Mouse (Mus musculus): Measurements from ENCODE around the gene Gpr26.

Gpr26 gene

DNA sequence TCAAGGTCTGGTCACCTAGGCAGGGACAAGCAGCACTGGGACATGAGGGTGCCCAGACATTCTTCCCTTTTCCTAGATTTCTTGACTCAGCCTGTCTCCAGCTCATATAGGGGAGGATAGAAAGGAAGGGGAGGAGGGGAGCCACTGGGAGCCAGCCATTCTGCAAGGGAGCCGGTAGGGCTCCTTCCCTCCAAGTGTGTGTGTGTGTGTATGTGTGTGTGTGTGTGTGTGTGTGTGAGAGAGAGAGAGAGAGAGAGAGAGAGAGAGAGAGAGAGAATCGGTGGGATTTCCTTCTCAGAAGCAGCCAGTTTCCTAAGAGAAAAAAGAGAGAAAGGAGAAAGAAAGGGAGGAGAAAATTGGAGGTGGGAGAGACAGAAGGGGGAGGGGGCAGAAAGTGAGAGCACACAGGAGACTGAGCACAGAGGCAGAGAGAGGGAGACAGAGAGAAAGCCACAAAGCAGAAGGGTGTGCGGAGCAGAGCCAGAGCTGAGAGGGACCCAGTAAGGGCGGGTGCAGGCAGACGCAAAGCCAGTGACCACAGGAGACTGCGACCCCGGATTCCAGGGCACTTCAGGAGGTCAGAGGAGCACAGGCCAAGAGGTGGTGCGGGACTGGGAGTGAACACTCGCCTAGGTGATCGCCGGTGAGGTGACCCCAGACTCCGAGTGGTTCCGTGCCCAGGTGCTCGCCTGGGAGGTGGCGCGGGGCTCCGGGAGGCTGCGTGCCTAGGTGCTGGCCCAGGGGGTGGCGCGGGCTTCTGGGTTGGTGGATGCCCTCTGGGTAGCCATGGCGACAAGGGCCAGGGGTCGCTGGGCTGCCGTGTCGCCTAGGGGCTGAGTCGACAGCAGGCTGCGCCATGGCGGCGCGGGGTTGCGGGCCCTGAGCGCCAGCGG lies at the start of gene Gpr26:
Gene Gpr26 (plus strand): TSS at position 438 of the 893 bp plus-strand sequence.
- DNase-seq = no peak

DNA sequence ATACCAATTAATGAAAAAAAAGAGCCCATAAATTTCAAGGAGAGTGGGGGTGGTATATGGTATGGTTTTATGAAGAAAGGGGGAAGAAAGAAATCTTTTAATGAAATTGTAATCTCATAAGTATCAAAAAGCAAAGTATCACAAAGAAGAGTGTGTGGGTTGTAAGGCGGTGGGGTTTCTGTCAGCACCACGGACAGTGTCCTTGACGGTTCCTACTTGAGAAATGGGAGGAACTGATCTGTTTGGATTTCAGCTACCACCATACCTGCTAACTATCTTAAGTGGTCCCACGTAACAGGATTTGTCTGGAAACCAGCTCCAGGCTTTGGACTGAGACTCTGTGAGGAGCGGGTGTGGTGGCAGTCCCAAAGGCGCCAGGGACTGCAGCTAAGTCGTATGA lies 48.9 kb upstream of the Gpr26 start:
- no peak for DNase-seq

DNA sequence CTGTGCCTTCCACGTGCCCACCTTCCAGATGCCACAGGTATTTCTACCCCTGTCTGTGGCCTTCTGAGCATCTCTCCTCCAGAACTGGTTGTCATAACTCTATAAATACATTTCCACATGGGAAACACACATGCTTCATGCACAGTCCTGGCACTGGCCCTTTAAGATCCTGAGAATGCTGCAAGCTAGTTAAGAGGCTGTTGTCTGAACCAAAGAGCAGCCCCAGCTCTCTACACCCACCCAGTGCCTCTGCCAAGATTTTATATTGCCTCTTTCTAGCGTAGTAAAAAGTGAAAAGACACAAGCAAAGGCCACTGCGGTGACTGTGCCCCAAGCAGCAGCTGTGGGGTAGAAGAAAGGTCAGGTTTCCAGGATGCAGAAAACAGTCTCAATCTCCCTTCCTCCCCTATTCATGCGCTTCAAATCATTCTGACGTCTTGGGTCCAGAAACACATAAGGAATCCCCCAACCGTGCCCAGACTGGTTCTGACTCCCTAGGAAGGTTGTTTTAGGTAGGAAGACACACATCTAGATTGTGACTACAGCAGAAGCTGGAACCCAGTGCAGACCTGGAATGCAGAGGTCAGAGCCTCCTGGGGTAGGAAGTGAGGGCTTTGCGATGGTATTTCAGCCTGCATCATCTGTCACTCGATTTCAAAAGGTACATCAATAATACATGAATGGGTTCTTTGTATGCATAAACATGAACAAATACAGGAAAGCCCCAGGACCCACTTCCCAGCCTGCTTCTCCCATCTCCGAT lies 38.8 kb upstream of the Gpr26 start:
- no peak for DNase-seq

GRCm38 (mm10) chr7:131937611-131938010 lies 28.6 kb upstream of the Gpr26 start:
- no peak for DNase-seq

GRCm38 (mm10) chr7:131951131-131951530 lies 15.1 kb upstream of the Gpr26 start:
- DNase-seq = no peak

DNA sequence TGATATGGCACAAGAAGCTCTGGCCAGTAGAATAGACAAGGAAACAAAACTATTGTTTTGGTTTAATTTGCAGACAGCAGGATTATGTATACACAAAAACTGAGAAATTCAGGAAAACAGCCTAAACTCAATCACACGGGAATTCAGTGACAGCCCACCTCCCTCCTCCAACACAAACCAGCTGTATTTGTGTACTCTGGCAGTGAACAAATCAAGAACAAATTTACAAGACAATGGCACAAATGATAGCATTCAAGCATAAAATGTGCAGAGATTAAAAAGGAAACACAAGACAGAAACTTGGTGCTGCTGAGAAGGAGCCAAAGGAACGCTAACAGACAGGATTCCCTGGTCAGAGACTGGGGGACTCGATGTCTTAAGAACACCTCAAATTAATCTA lies 12.9 kb upstream of the Gpr26 start:
- no peak for DNase-seq

DNA sequence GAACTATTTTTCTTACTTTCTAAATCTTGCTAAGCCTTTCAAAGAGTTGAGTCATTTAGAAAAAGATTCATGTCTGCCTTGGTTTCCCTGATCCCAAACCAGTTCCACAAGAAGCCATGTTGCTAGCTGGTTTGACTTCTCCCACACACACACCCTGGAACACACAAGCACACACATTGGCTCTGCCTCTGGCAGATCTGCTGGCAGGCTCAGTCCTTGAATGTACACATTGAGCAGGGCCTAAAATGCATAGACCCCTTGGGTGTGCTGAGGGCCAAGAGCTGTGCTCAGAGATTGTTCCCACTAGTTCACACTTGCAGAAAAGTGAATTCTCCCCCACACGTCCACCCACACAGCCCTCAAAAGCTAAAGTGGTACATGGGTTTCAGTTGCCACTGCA lies 7.6 kb upstream of the Gpr26 start:
- DNase-seq = no peak

GRCm38 (mm10) chr7:131960551-131960950 lies 5.7 kb upstream of the Gpr26 start:
- no peak for DNase-seq

- no peak for DNase-seq
Measured at GRCm38 (mm10) chr7:131966916-131967494, 745 bp downstream of the Gpr26 start.

GRCm38 (mm10) chr7:131970255-131970654 lies 4.0 kb downstream of the Gpr26 start:
- DNase-seq = no peak

DNA sequence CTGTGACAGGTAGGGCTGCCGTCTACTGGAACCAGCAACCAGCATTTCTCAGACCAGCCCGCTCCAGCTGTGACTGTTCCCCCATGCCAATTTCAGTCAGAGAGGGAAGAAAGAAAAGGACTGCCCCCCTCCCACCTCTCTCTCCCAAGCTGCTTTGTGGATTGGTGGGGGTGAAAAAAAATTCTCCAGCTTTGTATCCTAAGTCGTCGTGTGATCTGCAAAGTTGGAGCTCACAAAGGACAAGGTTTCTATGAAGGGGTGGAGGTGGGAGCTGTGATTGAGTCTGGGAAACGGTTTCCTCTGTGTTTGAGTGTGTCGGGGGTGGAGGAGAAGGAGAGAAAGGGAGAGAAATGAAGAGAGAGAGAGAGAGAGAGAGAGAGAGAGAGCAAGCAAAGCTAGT lies 9.6 kb downstream of the Gpr26 start:
- DNase-seq = no peak

DNA sequence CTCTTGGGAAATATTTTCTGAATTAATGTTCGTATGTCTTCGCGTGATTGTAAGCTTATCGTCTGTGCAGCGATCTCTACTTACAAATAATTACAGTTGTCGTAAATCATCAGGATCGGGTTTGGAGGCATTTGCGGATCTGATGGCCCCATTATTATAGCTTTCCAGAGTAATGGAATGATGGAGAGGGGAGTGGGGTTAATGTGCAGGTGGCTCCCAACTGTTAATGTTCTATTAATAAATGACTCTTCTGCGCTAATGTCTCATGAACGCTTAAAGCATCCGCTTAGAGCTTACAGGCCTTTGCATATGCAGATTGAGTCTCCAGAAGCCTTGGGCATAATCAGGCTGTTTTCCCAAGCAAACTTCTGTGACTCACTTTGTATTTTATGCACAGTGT lies 12.3 kb downstream of the Gpr26 start:
- DNase-seq = no peak

DNA sequence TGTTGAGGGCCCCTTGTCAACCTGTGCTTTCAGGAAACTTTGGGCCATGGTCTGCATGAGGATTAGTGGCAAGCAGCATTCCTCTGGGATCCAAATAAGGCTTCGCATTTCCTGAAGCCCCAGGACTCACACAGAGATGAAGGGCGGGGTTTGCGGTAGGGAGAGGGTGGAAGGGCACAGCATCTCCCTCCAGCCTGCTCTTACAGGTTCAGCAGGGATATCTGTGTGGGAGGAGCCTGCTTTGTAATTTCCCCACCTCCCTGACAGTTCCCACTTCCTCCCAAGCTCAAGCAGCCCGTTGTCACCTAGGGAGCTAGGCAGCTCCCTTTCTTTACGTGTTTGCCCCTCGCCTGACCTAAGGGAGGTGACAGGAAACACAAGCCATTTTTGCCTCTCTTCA lies 22.8 kb downstream of the Gpr26 start:
- no peak for DNase-seq

DNA sequence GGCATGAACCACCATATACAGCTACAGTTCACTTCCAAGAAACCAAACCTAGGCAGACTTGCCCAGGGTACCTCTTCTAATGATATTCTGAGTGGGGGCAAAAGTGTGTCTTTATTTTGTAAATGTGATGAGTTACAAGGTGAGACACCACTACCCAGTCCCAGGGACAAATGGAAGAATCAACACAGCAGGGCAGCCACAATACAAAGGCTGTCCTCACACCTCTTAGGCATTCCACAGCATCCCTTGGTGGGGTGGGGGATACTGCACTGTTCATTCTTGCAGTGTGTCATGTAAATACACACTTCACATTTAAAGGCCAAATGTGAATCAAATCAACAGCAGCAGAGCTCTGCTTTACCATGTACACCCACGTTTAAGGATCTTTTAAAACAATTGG lies 26.0 kb downstream of the Gpr26 start:
- DNase-seq = no peak

GRCm38 (mm10) chr7:131992873-131993272 lies 26.6 kb downstream of the Gpr26 start:
- no peak for DNase-seq

- DNase-seq = no peak
Measured at GRCm38 (mm10) chr7:132005996-132006696, 39.9 kb downstream of the Gpr26 start.

DNA sequence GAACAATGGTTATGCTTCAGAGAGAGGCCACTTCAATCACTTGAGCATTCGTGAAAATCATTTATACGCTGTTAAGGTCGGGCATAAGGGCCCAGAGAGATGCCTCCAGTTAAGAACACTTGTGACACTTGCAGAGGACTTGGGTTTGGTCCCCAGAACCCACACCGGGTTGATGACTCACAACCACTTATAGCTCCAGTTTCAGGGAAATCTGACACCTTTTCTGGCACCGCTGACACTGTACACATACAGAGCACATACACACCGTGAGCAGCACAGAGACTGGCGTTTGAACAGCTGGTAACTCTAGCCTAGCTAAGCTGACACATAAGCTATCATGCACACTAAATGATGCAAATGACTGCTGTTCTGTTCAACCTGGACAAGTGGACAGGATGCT lies 42.7 kb downstream of the Gpr26 start:
- DNase-seq = no peak

GRCm38 (mm10) chr7:132012969-132013679 lies 46.9 kb downstream of the Gpr26 start:
- DNase-seq = peak; percentile 1

DNA sequence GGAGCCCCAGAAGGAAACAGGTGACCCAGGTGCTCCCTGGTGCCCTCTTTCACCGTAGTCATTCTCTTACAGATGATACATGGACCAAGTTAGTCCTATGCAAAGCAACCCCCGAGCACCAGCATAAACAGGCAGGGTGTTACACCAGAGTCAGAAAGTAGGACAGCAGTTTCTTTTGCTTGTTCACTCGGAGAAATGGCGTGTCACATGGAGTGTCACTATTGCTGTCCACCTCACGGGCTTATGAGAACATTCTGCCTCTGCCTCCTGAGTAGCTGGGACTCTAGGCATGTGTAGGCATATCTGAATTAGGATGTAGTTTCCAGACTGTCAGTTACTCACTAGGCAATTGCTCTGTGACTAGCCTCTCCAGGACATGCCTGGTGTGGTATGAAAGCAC lies 47.7 kb downstream of the Gpr26 start:
- DNase-seq = no peak

DNA sequence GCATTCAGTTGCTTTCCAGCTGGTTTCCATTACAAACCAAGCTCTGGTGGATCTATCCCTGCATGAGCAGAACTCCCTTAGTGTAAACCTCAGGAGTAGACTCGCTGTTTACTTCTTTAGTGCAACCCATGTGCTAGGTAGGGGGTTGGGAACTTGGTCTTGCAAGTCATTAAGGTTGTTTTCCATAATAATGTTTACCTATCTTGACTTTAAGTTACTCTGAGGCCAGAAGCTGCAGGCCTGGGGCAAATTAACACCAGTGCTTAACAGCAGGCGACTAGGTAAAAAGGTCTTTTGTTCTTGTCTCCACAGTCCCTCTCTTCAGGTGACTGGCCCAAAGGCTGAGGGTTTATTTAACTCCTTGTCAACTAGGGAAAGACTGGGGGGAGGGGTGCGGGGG lies 48.9 kb downstream of the Gpr26 start:
- no peak for DNase-seq

DNA sequence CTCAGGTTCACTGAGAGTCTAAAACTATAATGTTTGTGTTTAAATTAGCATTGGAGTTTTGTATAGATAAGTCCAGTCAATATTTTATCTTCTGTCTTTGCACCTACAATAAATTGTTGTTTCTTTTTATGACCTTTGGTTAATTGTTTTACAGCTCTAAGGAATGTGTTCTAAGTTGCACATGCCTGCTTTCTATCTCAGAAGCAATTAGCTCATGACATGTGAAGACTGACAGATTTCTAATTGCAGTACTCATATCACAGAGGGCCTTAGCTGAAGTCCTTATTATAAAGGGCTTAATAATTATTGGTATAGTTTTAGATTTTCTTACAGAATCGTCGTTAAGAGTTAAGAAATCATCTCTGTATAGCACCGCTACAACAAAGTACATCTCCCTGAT lies 49.7 kb downstream of the Gpr26 start:
- DNase-seq = no peak

DNA sequence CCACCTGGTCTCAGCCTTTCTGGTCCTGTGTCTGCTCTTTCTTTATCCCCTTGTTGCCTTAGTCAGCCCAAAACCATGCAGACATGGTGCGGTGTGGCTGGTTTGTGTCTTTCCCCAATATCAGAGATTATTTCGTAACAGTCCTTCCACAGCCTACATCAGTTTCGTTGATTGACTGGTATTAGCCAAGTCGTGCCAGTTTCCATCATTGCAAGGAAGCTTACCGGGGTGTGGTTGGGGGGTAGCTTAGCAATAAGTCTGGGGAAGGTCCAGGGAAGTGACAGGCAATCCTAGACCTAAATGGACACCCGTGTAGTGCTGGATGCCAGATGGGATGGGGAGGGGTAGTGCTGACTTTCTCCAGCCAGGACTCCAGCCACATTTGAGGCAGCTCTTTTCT lies 59.3 kb downstream of the Gpr26 start:
- no peak for DNase-seq

DNA sequence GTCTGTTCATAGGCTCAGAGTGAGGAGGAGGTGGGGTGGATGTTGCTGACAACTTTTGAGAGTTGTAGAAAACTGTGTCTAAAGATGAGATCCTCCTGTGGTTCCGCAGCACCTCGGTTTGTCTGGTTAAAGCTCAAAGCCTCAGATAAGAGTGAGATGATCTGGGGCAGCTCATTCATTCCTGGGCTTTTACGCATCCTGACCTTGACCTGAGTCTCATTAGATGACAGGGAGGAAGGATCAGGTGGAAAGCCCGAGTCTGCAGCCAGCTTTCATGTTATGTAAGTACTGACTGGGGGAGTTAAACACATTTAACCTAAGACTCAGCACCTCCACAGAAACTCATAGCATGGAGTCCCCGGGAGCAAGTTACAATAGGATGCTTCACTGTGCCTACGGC lies 60.4 kb downstream of the Gpr26 start:
- DNase-seq = no peak
